Comparison of ENCODE assay signal across 8 mouse cellular contexts in genomic region chr10:80347514-80347967, GRCm38 (mm10). TPM values are rescaled to one million over a fixed set of nuclear protein-coding genes. Genes with fewer than 3 reads are reported as not detected.
DNase-seq lines count a peak whose midpoint lies in the region; ATAC-seq lines count a peak whose summit lies in the region.

No protein-coding gene starts in this region.

- 11% methylated on average over 17 of the region's 17 CpGs for WGBS in forebrain, embryonic 12.5 days
- WGBS in forebrain, embryonic 13.5 days = 17% methylated on average over 17 of the region's 17 CpGs
- 19% methylated on average over 17 of the region's 17 CpGs for WGBS in liver, embryonic 11.5 days

- no peak overlapping the region for H3K4me2 ChIP-seq in forebrain, embryonic 12.5 days
- no peak overlapping the region for H3K4me2 ChIP-seq in forebrain, embryonic 13.5 days
- H3K4me2 ChIP-seq in liver, embryonic 11.5 days = peak overlapping the region; percentile 85

- no peak overlapping the region for H3K27ac ChIP-seq in forebrain, embryonic 12.5 days
- no peak overlapping the region for H3K27ac ChIP-seq in forebrain, embryonic 13.5 days
- no peak overlapping the region for H3K27ac ChIP-seq in liver, embryonic 11.5 days (ENCODE audit: low read depth, low read length)

- 0 out of 2 replicates have a peak overlapping the region, but pooled peaks have one; percentile 15 for H3K4me3 ChIP-seq in forebrain, embryonic 12.5 days (replicated peaks)
- no peak overlapping the region for H3K4me3 ChIP-seq in forebrain, embryonic 13.5 days
- peak overlapping the region; percentile 49 for H3K4me3 ChIP-seq in liver, embryonic 11.5 days (ENCODE audit: low read depth, low read length)

- H3K9me3 ChIP-seq in forebrain, embryonic 12.5 days = no peaks in the 10 kb centered on the region
- no peaks in the 10 kb centered on the region for H3K9me3 ChIP-seq in forebrain, embryonic 13.5 days (replicated peaks)
- H3K9me3 ChIP-seq in liver, embryonic 11.5 days (ENCODE audit: control insufficient read depth, low read length) = no peaks in the 10 kb centered on the region

- H3K36me3 ChIP-seq in forebrain, embryonic 12.5 days (replicated peaks) = no peaks in the 10 kb centered on the region
- no peaks in the 10 kb centered on the region for H3K36me3 ChIP-seq in forebrain, embryonic 13.5 days (ENCODE audit: poor library complexity, severe bottlenecking)
- no peaks in the 10 kb centered on the region for H3K36me3 ChIP-seq in liver, embryonic 11.5 days (ENCODE audit: control insufficient read depth, insufficient read depth, low read length)

- peaks cover 36% of the 10 kb centered on the region for H3K4me1 ChIP-seq in forebrain, embryonic 12.5 days
- peaks cover 23% of the 10 kb centered on the region for H3K4me1 ChIP-seq in forebrain, embryonic 13.5 days
- H3K4me1 ChIP-seq in liver, embryonic 11.5 days (replicated peaks; ENCODE audit: control insufficient read depth, insufficient read depth, low read length) = peaks cover 48% of the 10 kb centered on the region

- peaks cover 100% of the 10 kb centered on the region for H3K27me3 ChIP-seq in forebrain, embryonic 12.5 days
- H3K27me3 ChIP-seq in forebrain, embryonic 13.5 days = peaks cover 99% of the 10 kb centered on the region
- peaks cover 84% of the 10 kb centered on the region for H3K27me3 ChIP-seq in liver, embryonic 11.5 days (replicated peaks; ENCODE audit: control insufficient read depth, insufficient read depth, low read length)

- peak; percentile 46 for DNase-seq in urinary bladder, postnatal 14 days (ENCODE audit: low spot score)
- no peak for DNase-seq in urinary bladder, adult 2 months (ENCODE audit: low spot score)
- DNase-seq in liver, embryonic 11.5 days (ENCODE audit: low spot score) = no peak
- no peak for DNase-seq in thymus, postnatal 25 days
- DNase-seq in left cerebral cortex, adult 18-20 months (ENCODE audit: low spot score in 2 of 2) = no peak
- DNase-seq in urinary bladder, postnatal 25 days (ENCODE audit: low spot score) = no peak

- no peak for ATAC-seq in forebrain, embryonic 12.5 days (ENCODE audit: low FRiP score)
- ATAC-seq in forebrain, embryonic 13.5 days = no peak
- no peak for ATAC-seq in liver, embryonic 11.5 days (replicated peaks; ENCODE audit: low FRiP score)

- H3K9ac ChIP-seq in forebrain, embryonic 12.5 days = no peak overlapping the region
- no peak overlapping the region for H3K9ac ChIP-seq in forebrain, embryonic 13.5 days
- no peak overlapping the region; the same call in 1 of the 2 replicates for H3K9ac ChIP-seq in liver, embryonic 11.5 days (ENCODE audit: low read depth, low read length)

RNA-seq across cellular contexts. Expression of gene Adamtsl5, which starts 0.7 kb away (rescaled TPM):
- 0.17 and 0.55 TPM in 2 replicates for polyA plus RNA-seq in forebrain, embryonic 12.5 days (2016; fragmentation: Nextera tagmentation; extraction: Ambion mirVana)
- polyA plus RNA-seq in forebrain, embryonic 13.5 days (2015; fragmentation: Nextera tagmentation; extraction: Ambion mirVana) = 0.18 and 0.21 TPM in 2 replicates
- 57.9 and 65.7 TPM in 2 replicates for polyA plus RNA-seq in urinary bladder, adult 2 months (2012; rRNA removed)
- polyA plus RNA-seq in liver, embryonic 11.5 days (2014; fragmentation: Nextera tagmentation; extraction: Ambion mirVana) = 1.6 and 2.6 TPM in 2 replicates
- 10 to 100 TPM in 1 of 2 experiments, 1 to 10 TPM in 1; 8.8 to 10.4 TPM for total RNA-seq in left cerebral cortex, adult 18-20 months (2021)

RNA-seq across cellular contexts. Expression of gene Plk5, which starts 8.7 kb away (rescaled TPM):
- polyA plus RNA-seq in forebrain, embryonic 12.5 days (2016; fragmentation: Nextera tagmentation; extraction: Ambion mirVana) = 0.23 and 0.40 TPM in 2 replicates
- polyA plus RNA-seq in forebrain, embryonic 13.5 days (2015; fragmentation: Nextera tagmentation; extraction: Ambion mirVana) = 0.40 and 0.64 TPM in 2 replicates
- 4.5 and 6.4 TPM in 2 replicates for polyA plus RNA-seq in urinary bladder, adult 2 months (2012; rRNA removed)
- polyA plus RNA-seq in liver, embryonic 11.5 days (2014; fragmentation: Nextera tagmentation; extraction: Ambion mirVana) = 0.25 TPM in 2 replicates
- total RNA-seq in left cerebral cortex, adult 18-20 months (2021) = 10 to 100 TPM; 25.8 to 34.6 TPM

RNA-seq across cellular contexts. Expression of gene Reep6, which starts 17.8 kb away (rescaled TPM):
- polyA plus RNA-seq in forebrain, embryonic 12.5 days (2016; fragmentation: Nextera tagmentation; extraction: Ambion mirVana) = 4.1 and 4.4 TPM in 2 replicates
- polyA plus RNA-seq in forebrain, embryonic 13.5 days (2015; fragmentation: Nextera tagmentation; extraction: Ambion mirVana) = 2.0 and 3.0 TPM in 2 replicates
- 7.7 and 18.0 TPM in 2 replicates for polyA plus RNA-seq in urinary bladder, adult 2 months (2012; rRNA removed)
- polyA plus RNA-seq in liver, embryonic 11.5 days (2014; fragmentation: Nextera tagmentation; extraction: Ambion mirVana) = 74.3 and 76.1 TPM in 2 replicates
- total RNA-seq in left cerebral cortex, adult 18-20 months (2021) = 10 to 100 TPM; 13.4 to 13.5 TPM

RNA-seq across cellular contexts. Expression of gene Pcsk4, which starts 18.2 kb away (rescaled TPM):
- polyA plus RNA-seq in forebrain, embryonic 12.5 days (2016; fragmentation: Nextera tagmentation; extraction: Ambion mirVana) = 3.7 and 3.8 TPM in 2 replicates
- polyA plus RNA-seq in forebrain, embryonic 13.5 days (2015; fragmentation: Nextera tagmentation; extraction: Ambion mirVana) = 2.9 and 3.0 TPM in 2 replicates
- polyA plus RNA-seq in urinary bladder, adult 2 months (2012; rRNA removed) = 9.5 and 9.9 TPM in 2 replicates
- polyA plus RNA-seq in liver, embryonic 11.5 days (2014; fragmentation: Nextera tagmentation; extraction: Ambion mirVana) = 12.6 and 12.8 TPM in 2 replicates
- 1 to 10 TPM; 4.8 to 6.9 TPM for total RNA-seq in left cerebral cortex, adult 18-20 months (2021)

RNA-seq across cellular contexts. Expression of gene 2310011J03Rik, which starts 27.2 kb away (rescaled TPM):
- 42.6 and 44.4 TPM in 2 replicates for polyA plus RNA-seq in forebrain, embryonic 12.5 days (2016; fragmentation: Nextera tagmentation; extraction: Ambion mirVana)
- 42.7 and 43.3 TPM in 2 replicates for polyA plus RNA-seq in forebrain, embryonic 13.5 days (2015; fragmentation: Nextera tagmentation; extraction: Ambion mirVana)
- 41.8 and 45.6 TPM in 2 replicates for polyA plus RNA-seq in urinary bladder, adult 2 months (2012; rRNA removed)
- polyA plus RNA-seq in liver, embryonic 11.5 days (2014; fragmentation: Nextera tagmentation; extraction: Ambion mirVana) = 46.2 and 47.8 TPM in 2 replicates
- 10 to 100 TPM; 25.1 to 28.5 TPM for total RNA-seq in left cerebral cortex, adult 18-20 months (2021)

Comparison
In these comparisons a context has a peak if more than half of its experiments do, and no peak if none do; other contexts are left out.
1. RNA of gene Adamtsl5, which starts 0.7 kb away (polyA plus RNA-seq): 57.9 to 65.7 TPM in urinary bladder, adult 2 months; 1.6 to 2.6 TPM in liver, embryonic 11.5 days, 0.17 to 0.55 TPM in forebrain, embryonic 12.5 days and 0.18 to 0.21 TPM in forebrain, embryonic 13.5 days; every median in the first group is over 10 times any median in the second.